Mouse (Mus musculus) erythroblast, embryonic 14.5 days (primary cell): ENCODE measurements around the gene Gmds.

ENCODE experiments used
- GATA1 ChIP-seq: IDR thresholded peaks from 2 replicates; pipeline ENCODE4 v1.6.1; 2012; ENCODE audit warnings: low read length, inconsistent platforms, mixed read lengths
- TAL1 ChIP-seq: IDR thresholded peaks from 3 replicates; pipeline ENCODE4 v1.6.1; 2012; ENCODE audit warnings: low read length, inconsistent platforms, mixed read lengths

DNA sequence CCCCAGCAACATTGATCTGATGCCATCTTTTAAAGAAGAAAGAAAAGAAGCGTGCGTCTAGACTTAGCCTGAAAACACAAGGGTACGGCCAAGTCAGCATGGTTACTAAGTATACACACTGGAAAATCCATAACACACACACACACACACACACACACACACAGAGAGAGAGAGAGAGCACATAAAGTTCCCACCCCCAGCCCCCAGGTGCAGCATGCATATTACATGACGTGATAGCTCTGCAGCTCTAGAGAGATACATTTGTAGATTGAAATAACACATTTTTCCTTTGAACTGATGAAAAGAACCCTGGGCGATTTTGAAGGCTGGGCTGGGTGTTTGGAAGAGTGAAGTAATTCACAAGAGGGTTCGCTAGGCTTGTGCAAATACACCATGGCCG lies 553.8 kb downstream of the Gmds start:
- TF ChIP-seq TAL1 (no peak), GATA1 (no peak)
